Mouse (Mus musculus) forebrain, embryonic 11.5 days (tissue): ENCODE data around the gene Mroh2a. TPM values are rescaled to one million over a fixed set of nuclear protein-coding genes. Genes with fewer than 3 reads are reported as not detected.

Experiments
- ATAC-seq: fragments of 200-750 bp; cut with Nextera tagmentation; replicated peaks from 2 replicates; pipeline ENCODE4 v1.8.0; 2017; ENCODE audit warnings: moderate TSS enrichment; ENCODE audit not compliant: low FRiP score
- DNase-seq: peaks from one replicate; pipeline ENCODE4 v3.0.0-alpha.2; 2017; ENCODE audit warnings: low spot score
- H3K27ac ChIP-seq: fragments of 300-500 bp; sonication (generic); 2 replicates; pipeline ENCODE4 v1.5.1; 2014; ENCODE audit warnings: low read depth, low read length
- H3K27me3 ChIP-seq: fragments of 300-500 bp; sonication (generic); 2 replicates; pipeline ENCODE4 v1.6.1; 2014; ENCODE audit warnings: mild to moderate bottlenecking, low read length, mixed read lengths; ENCODE audit not compliant: control insufficient read depth, insufficient read depth
- H3K36me3 ChIP-seq: fragments of 300-500 bp; sonication (generic); 2 replicates; pipeline ENCODE4 v1.6.1; 2014; ENCODE audit warnings: mild to moderate bottlenecking, low read length, moderate library complexity, mixed read lengths; ENCODE audit not compliant: control insufficient read depth, insufficient read depth
- H3K4me1 ChIP-seq: fragments of 300-500 bp; sonication (generic); replicated peaks from 2 replicates; pipeline ENCODE4 v1.6.1; 2014; ENCODE audit warnings: low read length, mixed read lengths; ENCODE audit not compliant: control insufficient read depth, insufficient read depth
- H3K4me2 ChIP-seq: fragments of 300-500 bp; sonication (generic); 2 replicates; pipeline ENCODE4 v1.6.1; 2014; ENCODE audit warnings: low read depth, mild to moderate bottlenecking, low read length, moderate library complexity, mixed read lengths; ENCODE audit not compliant: severe bottlenecking
- H3K4me3 ChIP-seq: fragments of 300-500 bp; sonication (generic); 2 replicates; pipeline ENCODE4 v1.5.1; 2014; ENCODE audit warnings: low read depth, low read length
- H3K9ac ChIP-seq: fragments of 300-500 bp; sonication (generic); 2 replicates; pipeline ENCODE4 v1.6.1; 2014; ENCODE audit warnings: low read length
- H3K9me3 ChIP-seq: fragments of 300-500 bp; sonication (generic); 2 replicates; pipeline ENCODE4 v1.6.1; 2016; ENCODE audit warnings: low read length, mixed read lengths; ENCODE audit not compliant: control insufficient read depth
- WGBS: fragments of 180-500 bp; shearing (Covaris S2); extraction: QIAGEN DNeasy Blood & Tissue Kit; methylation state at CpG from one replicate; pipeline ENCODE4 v1.1.7; 2014; 5-methylcytosine and 5-hydroxymethylcytosine counted together
- polyA plus RNA-seq: library from polyadenylated mRNA; unstranded; fragments of >200 nt; fragmentation: Nextera tagmentation; extraction: Ambion mirVana; gene quantifications from 2 replicates; pipeline ENCODE4 v1.2.1, GENCODE M21; 2014

Mroh2a gene
- polyA plus RNA-seq, 1 experiment from 2014 or later = 2.5 TPM

DNA sequence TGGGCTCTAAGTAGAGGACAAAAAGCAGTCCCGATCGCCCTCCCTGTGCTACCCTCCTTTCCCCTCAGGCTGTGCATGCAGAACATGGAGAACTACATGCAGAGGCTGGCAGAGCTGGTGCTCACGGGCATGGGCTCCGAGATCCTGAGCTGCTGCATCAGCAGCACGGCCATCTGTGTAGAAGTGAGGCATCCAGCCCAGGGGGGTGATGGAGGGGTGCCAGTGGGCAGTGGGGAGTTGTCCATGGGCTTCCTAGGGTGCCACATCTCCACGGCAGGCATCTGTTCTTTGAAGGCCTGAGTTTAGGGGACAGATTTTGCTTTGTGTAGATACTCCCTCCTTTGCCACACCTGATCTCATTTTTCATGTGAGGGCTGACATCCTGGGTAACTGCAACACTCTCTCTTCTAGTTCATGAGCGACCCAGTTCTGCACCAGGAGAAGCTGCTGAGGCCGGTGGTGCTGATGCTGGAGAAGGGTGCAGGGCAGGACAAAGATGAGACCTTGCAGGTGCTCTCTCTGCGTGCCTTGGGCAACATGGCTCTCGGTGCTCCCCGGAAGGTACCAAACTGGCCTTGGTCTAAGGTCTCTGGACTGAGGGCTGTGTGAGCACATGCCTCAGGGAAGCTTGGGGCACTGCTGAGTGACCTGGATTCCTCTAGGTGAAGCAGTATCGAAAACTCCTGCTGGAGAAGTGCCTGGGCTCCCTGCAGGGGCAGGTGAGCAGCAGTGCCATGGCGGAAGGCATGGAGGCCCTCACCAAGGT, 29.4 kb downstream of the Mroh2a start:
- Histone ChIP-seq H3K9ac (no peak overlapping the region), H3K4me1 (no peaks in the 10 kb centered on the region), H3K27me3 (no peaks in the 10 kb centered on the region), H3K9me3 (peaks cover 78% of the 10 kb centered on the region), H3K27ac (no peak overlapping the region), H3K4me2 (no peak overlapping the region), H3K36me3 (peaks cover 8% of the 10 kb centered on the region; the same call in 1 of the 2 replicates), H3K4me3 (no peak overlapping the region)
- ATAC-seq (no peak), DNase-seq (no peak)
- WGBS = 80% methylated on average over 13 of the region's 13 CpGs

DNA sequence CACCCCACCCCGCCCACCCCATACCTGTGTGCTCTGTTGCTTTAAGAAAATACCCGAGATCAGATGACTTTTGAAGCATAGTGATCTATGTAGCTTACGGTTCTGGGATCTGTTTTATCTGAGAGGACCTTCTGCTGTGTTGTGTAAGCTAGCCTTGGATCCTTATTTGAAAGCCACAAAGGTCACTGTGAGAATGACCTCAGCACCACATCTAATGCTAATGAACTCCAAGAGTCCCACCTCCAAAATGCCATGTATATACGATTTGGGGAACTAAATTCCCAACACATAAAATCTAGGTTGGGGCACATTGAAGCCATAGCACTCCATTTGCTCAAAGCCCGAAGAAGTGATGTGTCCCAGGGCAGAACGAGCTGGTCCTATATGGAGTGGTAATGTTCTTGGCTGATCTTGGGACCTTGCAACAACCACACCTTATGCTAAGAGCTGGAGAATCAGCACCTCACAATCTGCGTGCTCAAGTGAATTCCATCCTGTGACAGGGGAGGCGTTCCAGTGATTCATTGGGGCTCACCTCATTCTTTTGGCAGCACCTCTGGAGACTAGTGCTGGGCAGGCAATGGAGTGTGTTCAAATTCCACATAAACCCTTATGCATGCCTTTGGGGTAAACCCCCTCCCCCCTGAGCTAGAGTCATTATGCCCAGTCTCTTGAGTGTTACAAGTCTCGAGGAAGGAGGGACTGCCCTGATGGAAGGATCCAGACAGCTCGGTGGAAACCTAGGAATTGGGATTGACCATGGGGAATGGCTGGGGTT, 30.3 kb downstream of the Mroh2a start:
- Histone ChIP-seq H3K27ac (no peak overlapping the region), H3K4me1 (no peaks in the 10 kb centered on the region), H3K9ac (no peak overlapping the region), H3K27me3 (no peaks in the 10 kb centered on the region), H3K9me3 (peaks cover 73% of the 10 kb centered on the region), H3K4me3 (no peak overlapping the region), H3K36me3 (peaks cover 17% of the 10 kb centered on the region), H3K4me2 (no peak overlapping the region)
- WGBS = 80% methylated on average over 10 of the region's 10 CpGs
- ATAC-seq (no peak), DNase-seq (no peak)

DNA sequence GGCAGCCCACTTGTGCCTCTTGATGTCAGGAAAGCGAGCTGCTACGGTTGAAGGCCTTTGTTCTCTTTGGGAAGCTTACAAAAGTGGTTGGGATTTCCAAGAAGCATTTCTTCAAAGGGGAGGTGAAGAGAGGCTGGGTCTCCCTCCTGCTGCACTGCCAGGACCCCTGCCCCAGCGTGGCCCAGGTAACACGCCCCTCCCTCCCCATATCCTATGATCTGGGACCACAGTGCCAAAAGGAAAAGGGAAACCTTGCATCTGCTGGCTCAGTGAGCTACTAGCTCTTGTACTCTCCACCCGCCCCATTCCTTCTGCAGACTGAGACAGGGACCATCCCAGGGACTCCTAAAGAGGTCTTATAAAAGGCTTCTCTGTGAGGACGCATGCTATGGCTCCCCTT, 30.9 kb downstream of the Mroh2a start:
- 82% methylated on average over 6 of the region's 6 CpGs for WGBS
- H3K9me3 ChIP-seq = peaks cover 67% of the 10 kb centered on the region
- DNase-seq (no peak), ATAC-seq (no peak)
- no peaks in the 10 kb centered on the region for H3K27me3 ChIP-seq
- H3K4me1 ChIP-seq = no peaks in the 10 kb centered on the region
- H3K9ac ChIP-seq = no peak overlapping the region
- H3K4me2 ChIP-seq = no peak overlapping the region
- peaks cover 23% of the 10 kb centered on the region for H3K36me3 ChIP-seq
- no peak overlapping the region for H3K4me3 ChIP-seq
- H3K27ac ChIP-seq = no peak overlapping the region

DNA sequence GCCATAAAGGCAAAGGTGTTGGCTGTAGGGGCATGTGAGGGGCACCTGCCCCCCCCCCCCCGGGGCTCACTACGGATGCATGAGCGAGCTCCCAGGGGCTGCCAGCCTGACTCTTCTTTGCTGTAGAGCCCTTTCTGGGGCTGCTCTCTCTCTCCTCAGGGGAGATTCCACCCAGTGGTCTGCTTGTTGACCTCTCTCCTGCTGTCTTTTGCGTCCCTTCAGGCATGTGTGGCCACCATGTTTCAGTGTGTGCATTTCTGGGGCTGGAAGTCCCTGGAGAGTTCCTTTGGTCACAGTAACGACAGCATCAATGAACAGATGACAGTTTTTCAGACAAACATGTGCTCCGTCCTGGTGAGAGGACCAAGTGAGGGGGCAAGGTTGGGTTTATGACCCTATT, 31.6 kb downstream of the Mroh2a start:
- DNase-seq = no peak
- no peak overlapping the region for H3K9ac ChIP-seq
- ATAC-seq = 0 out of 2 replicates have a peak, but pooled peaks have one; percentile 1
- no peaks in the 10 kb centered on the region for H3K27me3 ChIP-seq
- no peak overlapping the region for H3K4me3 ChIP-seq
- peaks cover 61% of the 10 kb centered on the region for H3K9me3 ChIP-seq
- 72% methylated on average over 6 of the region's 6 CpGs for WGBS
- no peak overlapping the region for H3K27ac ChIP-seq
- H3K4me1 ChIP-seq = no peaks in the 10 kb centered on the region
- H3K4me2 ChIP-seq = no peak overlapping the region
- peaks cover 30% of the 10 kb centered on the region for H3K36me3 ChIP-seq

DNA sequence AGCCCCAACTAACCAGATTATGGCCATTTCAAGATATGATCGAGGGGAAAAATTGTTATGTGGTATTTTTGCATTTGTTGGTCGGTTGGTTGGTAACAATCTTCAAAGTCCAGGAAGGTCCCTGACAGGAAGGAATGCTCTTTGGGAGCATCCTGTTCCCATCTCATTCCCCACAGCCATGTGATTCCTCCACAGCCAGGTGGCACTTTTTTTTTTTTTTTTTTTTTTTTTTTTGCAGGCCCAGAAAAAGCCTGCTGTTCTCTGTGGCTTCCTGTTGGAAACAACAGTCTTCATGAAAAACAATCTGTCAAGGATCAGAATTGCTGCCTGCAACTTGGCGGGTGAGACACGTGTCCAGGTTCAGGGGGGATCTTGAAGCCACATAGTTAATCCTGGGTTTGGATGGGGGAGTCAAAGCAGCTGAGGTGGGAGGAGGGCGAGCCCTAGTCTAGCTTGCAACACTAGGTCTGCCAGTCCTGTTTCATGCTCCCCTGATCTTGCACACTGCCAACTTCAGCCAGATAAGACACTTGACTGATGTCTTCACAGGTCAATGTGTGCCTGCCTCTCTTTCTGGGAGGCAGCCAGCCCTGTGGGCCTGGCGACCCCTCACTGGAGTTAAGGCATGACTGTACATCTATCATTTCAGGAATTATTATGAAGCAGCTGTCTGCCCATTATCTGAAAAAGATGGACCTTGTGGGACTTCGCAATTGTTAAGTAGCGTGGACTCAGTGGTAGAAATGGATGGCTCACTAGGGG, 32.3 kb downstream of the Mroh2a start:
- Histone ChIP-seq H3K9ac (no peak overlapping the region), H3K36me3 (peaks cover 37% of the 10 kb centered on the region), H3K27me3 (no peaks in the 10 kb centered on the region), H3K9me3 (peaks cover 54% of the 10 kb centered on the region), H3K27ac (no peak overlapping the region), H3K4me2 (no peak overlapping the region), H3K4me1 (no peaks in the 10 kb centered on the region), H3K4me3 (no peak overlapping the region)
- whole genome bisulfite sequencing = 79% methylated on average over 8 of the region's 8 CpGs
- 0 out of 2 replicates have a peak, but pooled peaks have one; percentile 0 for ATAC-seq
- peak; percentile 72 for DNase-seq

DNA sequence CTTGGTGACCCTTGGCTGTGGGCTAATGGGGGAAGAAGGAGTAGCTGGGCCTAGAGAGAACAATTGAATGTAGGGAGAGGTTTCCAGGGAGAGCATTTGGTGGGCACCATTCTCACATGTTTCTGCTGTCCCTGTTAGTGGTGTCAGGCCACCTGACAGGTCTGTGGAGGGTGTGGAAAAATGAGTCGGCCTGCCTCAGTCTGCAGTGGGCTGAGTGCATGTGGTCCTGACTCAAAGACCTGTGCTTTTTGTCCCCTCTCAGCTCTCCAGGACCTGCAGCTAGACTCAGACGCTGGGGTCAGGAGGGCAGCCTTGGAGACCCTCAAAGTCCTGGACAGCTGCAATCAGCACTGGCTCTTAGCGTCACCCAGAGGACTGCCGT, 32.8 kb downstream of the Mroh2a start:
- no peaks in the 10 kb centered on the region for H3K27me3 ChIP-seq
- H3K4me2 ChIP-seq = no peak overlapping the region
- peaks cover 48% of the 10 kb centered on the region for H3K9me3 ChIP-seq
- H3K9ac ChIP-seq = no peak overlapping the region
- H3K27ac ChIP-seq = no peak overlapping the region
- H3K4me3 ChIP-seq = no peak overlapping the region
- 80% methylated on average over 4 of the region's 4 CpGs for WGBS
- DNase-seq (no peak), ATAC-seq (peak; percentile 11; the same call in 1 of the 2 replicates)
- peaks cover 43% of the 10 kb centered on the region for H3K36me3 ChIP-seq
- no peaks in the 10 kb centered on the region for H3K4me1 ChIP-seq

DNA sequence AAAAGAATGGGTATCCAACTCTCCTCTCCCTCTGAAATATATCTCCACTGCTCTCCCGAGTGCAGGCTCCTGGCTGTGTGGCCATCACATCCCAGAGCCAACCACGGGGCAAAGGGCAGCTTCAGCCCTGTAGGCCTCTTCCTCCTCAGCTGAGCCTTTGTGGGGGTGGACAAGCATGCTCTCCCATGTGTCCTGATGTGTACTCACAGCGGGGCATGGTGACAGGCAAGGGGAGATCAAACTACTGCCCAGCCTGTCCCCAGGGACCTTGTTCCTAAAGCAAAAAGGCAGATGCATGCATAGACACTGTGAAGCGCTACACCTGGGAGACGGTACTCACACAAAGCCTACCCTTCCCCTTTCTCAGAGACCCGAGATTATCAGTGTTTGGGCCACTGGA, 33.3 kb downstream of the Mroh2a start:
- no peaks in the 10 kb centered on the region for H3K27me3 ChIP-seq
- WGBS = 84% methylated on average over 6 of the region's 6 CpGs
- no peak overlapping the region for H3K4me2 ChIP-seq
- H3K36me3 ChIP-seq = peaks cover 48% of the 10 kb centered on the region
- no peaks in the 10 kb centered on the region for H3K4me1 ChIP-seq
- no peak for DNase-seq
- no peak overlapping the region for H3K4me3 ChIP-seq
- no peak overlapping the region for H3K27ac ChIP-seq
- peak; percentile 17 for ATAC-seq
- peaks cover 43% of the 10 kb centered on the region for H3K9me3 ChIP-seq
- no peak overlapping the region for H3K9ac ChIP-seq

DNA sequence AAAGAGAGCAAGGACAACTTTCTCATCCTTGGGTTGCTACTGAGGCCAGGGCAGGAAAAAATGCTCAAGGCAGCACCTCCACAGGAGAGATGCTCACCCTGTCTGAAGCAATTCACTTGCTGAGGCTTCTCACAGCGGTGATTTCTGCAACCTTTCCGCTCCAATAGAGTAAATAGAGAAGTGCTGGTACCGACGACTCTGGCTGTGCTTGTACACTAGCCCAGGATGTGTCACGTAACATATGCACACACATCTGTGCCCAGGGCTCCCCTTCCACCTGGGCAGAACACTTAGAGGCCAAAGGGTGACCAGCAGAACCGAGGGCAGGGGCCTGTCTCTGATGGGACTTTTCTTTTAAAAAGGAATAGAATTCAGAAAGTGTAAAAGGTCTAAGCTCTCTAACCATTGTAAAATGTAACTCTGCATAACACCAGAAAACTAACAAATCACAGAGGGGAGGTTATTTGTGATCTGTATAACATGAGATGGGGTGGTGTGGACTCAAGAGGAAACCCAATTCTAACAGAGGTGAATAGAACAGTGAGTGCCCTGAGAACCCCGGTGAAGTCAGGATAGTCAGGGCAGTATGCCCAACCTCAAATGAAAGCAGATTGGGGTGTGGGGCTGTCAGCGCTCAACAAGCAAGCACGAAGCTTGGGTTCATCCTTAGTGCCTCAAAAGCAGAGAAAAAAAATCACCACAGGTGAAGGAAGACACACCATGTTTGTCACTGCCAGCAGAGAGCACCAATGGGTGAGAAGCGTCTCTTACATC, 34.0 kb downstream of the Mroh2a start:
- no peak overlapping the region for H3K9ac ChIP-seq
- H3K36me3 ChIP-seq = peaks cover 55% of the 10 kb centered on the region
- no peak for ATAC-seq
- no peak overlapping the region for H3K4me3 ChIP-seq
- H3K9me3 ChIP-seq = peaks cover 38% of the 10 kb centered on the region
- DNase-seq = no peak
- no peak overlapping the region for H3K27ac ChIP-seq
- WGBS = 84% methylated on average over 10 of the region's 10 CpGs
- H3K4me1 ChIP-seq = no peaks in the 10 kb centered on the region
- no peak overlapping the region for H3K4me2 ChIP-seq
- H3K27me3 ChIP-seq = no peaks in the 10 kb centered on the region
